ENCODE assay signal across 8 mouse cellular contexts in the genomic region with DNA sequence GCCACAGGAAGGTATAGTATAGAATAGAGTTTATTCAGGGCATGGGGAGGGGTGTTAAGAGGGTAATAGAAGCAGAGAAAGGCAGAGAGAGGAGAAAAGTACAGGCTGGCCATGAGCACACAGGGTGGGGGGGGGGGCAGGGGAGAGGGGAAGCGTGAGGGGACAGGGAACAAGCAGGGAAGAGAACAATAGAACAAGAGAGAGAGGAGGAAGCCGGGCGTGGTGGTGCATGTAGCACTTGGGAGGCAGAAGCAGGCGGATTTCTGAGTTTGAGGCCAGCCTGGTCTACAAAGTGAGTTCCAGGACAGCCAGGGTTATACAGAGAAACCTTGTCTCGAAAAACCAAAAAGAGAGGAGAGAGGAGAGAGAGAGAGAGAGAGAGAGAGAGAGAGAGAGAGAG. TPM values are rescaled to one million over a fixed set of nuclear protein-coding genes. Genes with fewer than 3 reads are reported as not detected.
"Had no signal": no experiment of that assay in that cellular context is flagged by ENCODE, and none has a peak within 500 bp of the region (broad histone marks: within the 10 kb centered on the region; RNA-seq: fewer than 3 reads in every experiment).

No protein-coding gene starts in this region.

RNA-seq across cellular contexts. Expression of gene F2rl1, which starts 8.1 kb away (rescaled TPM):
- polyA plus RNA-seq: neural tube, embryonic 14.5 days had no signal

RNA-seq across cellular contexts. Expression of gene S100z, which starts 54.6 kb away (rescaled TPM):
- total RNA-seq: neutrophil, adult 5-6 weeks had no signal
- polyA plus RNA-seq: neural tube, embryonic 14.5 days; neural tube, embryonic 15.5 days; small intestine, adult 2 months; spleen, adult 2 months; stomach, embryonic 14.5 days; stomach, embryonic 15.5 days; thymus, adult 2 months had no signal
